Mouse (Mus musculus) lung, adult 2 months (tissue): ENCODE measurements around the gene Cbarp.
A peak's percentile ranks its signal among the peaks of the same experiment; 100 is the strongest.

Experiments used
- CTCF ChIP-seq: fragments of 200-500 bp; IDR thresholded peaks from 2 replicates; pipeline ENCODE4 v1.5.1; 2011; ENCODE audit warnings: mild to moderate bottlenecking, low read length, control low read depth; ENCODE audit not compliant: insufficient read depth
- POLR2A ChIP-seq: fragments of 200-500 bp; IDR thresholded peaks from 2 replicates; pipeline ENCODE4 v1.6.1; 2011; ENCODE audit warnings: low read depth, mild to moderate bottlenecking, control low read depth, low read length, borderline replicate concordance; ENCODE audit errors: extremely low read depth

DNA sequence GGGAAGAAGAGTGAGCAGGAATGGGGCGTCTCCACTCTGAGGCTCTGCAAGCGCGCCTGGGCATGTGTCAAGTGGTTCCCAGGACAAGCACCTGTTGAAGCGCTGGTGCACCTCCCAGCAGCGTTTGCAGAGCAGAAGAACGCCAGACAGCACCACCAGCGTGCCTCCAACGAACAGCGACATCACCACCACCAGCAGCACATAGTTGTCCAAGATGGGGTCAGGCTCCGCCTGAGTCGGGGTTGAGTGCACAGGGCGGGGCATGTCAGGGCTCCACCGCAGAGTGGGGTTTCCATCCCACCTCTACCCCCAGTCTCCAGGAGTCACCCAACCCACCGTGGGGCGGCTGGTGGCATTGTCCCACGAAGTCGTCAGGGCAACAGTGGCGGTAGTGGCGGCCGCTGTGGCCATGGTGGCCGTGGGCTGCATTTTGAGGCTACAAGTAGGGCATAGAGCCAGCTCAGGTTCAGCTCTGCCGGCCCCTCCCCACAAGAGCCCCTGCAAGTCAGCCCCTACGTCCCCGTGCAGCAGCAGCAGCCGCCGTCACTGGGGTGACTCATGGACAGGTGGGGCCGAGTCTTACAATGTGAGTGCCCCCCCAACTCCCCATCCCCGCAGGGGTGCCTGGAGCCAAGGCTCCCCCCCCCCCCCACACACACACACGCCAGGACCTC, 3.5 kb downstream of the Cbarp start:
- TF ChIP-seq CTCF (no peak), POLR2A (peak; percentile 34; the same call in 1 of the 2 replicates)
